Comparison of ENCODE assay signal across 8 mouse cellular contexts in genomic region chr19:3905261-3905969, GRCm38 (mm10). TPM values are rescaled to one million over a fixed set of nuclear protein-coding genes. Genes with fewer than 3 reads are reported as not detected.
DNase-seq lines count a peak whose midpoint lies in the region; ATAC-seq and TF ChIP-seq lines count a peak whose summit lies in the region.

No protein-coding gene starts in this region.

- no peak for ATAC-seq in forebrain, postnatal 0 days
- ATAC-seq in intestine, embryonic 14.5 days (replicated peaks; ENCODE audit: low FRiP score, low TSS enrichment, low read depth) = no peak
- ATAC-seq in liver, postnatal 0 days = peak; percentile 8
- ATAC-seq in neutrophil, adult 5-6 weeks (ENCODE audit: extremely low read depth, insufficient number of reproducible peaks, low FRiP score, poor library complexity, severe bottlenecking) = peak; percentile 27; the same call in 1 of the 2 replicates
- no peak for ATAC-seq in frontal cortex, adult (ENCODE audit: low TSS enrichment)

- no peaks in the 10 kb centered on the region for H3K27me3 ChIP-seq in forebrain, postnatal 0 days (ENCODE audit: insufficient read depth, low read length)
- H3K27me3 ChIP-seq in intestine, embryonic 14.5 days (replicated peaks; ENCODE audit: control insufficient read depth, insufficient read depth, low read length) = no peaks in the 10 kb centered on the region
- H3K27me3 ChIP-seq in liver, postnatal 0 days (ENCODE audit: insufficient read depth, low read length) = no peaks in the 10 kb centered on the region

- H3K4me2 ChIP-seq in forebrain, postnatal 0 days (ENCODE audit: low read depth) = peak overlapping the region; percentile 8; the same call in 1 of the 2 replicates
- peak overlapping the region; percentile 84 for H3K4me2 ChIP-seq in intestine, embryonic 14.5 days (ENCODE audit: low read length)
- peak overlapping the region; percentile 90 for H3K4me2 ChIP-seq in liver, postnatal 0 days (ENCODE audit: low read depth, low read length)

- DNase-seq in testis, postnatal 10 days (ENCODE audit: low spot score) = peak; percentile 46
- no peak for DNase-seq in testis, postnatal 14 days (ENCODE audit: low spot score)
- no peak for DNase-seq in forebrain, postnatal 0 days
- DNase-seq in intestine, embryonic 14.5 days (ENCODE audit: low spot score) = peak; percentile 65
- DNase-seq in liver, postnatal 0 days = peak; percentile 63
- DNase-seq in thymus, postnatal 36 days = no peak

- H3K36me3 ChIP-seq in forebrain, postnatal 0 days (ENCODE audit: insufficient read depth) = peaks cover 28% of the 10 kb centered on the region
- peaks cover 53% of the 10 kb centered on the region for H3K36me3 ChIP-seq in intestine, embryonic 14.5 days (ENCODE audit: control insufficient read depth, insufficient read depth, low read length)
- peaks cover 49% of the 10 kb centered on the region for H3K36me3 ChIP-seq in liver, postnatal 0 days (replicated peaks; ENCODE audit: insufficient read depth, low read length)

- TF ChIP-seq EP300 in liver, postnatal 0 days (IDR thresholded peaks at IDR 0.05; ENCODE audit: low read depth) = 0 out of 2 replicates have a peak, but pooled peaks have one; percentile 3

- no peak overlapping the region for H3K9ac ChIP-seq in forebrain, postnatal 0 days
- H3K9ac ChIP-seq in intestine, embryonic 14.5 days (ENCODE audit: low read length) = peak overlapping the region; percentile 65
- peak overlapping the region; percentile 84 for H3K9ac ChIP-seq in liver, postnatal 0 days (replicated peaks)

- 67% methylated on average over 6 of the region's 6 CpGs for WGBS in forebrain, postnatal 0 days
- WGBS in intestine, embryonic 14.5 days = 23% methylated on average over 6 of the region's 6 CpGs
- 7% methylated on average over 6 of the region's 6 CpGs for WGBS in liver, postnatal 0 days (ENCODE audit: insufficient replicate concordance)

- TF ChIP-seq CTCF in forebrain, postnatal 0 days (IDR thresholded peaks at IDR 0.05; ENCODE audit: low read depth) = no peak
- no peak for TF ChIP-seq CTCF in liver, postnatal 0 days (IDR thresholded peaks at IDR 0.05; ENCODE audit: low read depth)

- 0 out of 2 replicates have a peak, but pooled peaks cover 3% of the 10 kb centered on the region for H3K4me1 ChIP-seq in forebrain, postnatal 0 days (ENCODE audit: insufficient read depth)
- peaks cover 23% of the 10 kb centered on the region for H3K4me1 ChIP-seq in intestine, embryonic 14.5 days (replicated peaks; ENCODE audit: control insufficient read depth, insufficient read depth, low read length)
- peaks cover 32% of the 10 kb centered on the region for H3K4me1 ChIP-seq in liver, postnatal 0 days (ENCODE audit: insufficient read depth)

- H3K4me3 ChIP-seq in forebrain, postnatal 0 days (ENCODE audit: low read depth, low read length) = no peak overlapping the region
- H3K4me3 ChIP-seq in intestine, embryonic 14.5 days (ENCODE audit: low read depth, low read length) = peak overlapping the region; percentile 79
- peak overlapping the region; percentile 72 for H3K4me3 ChIP-seq in liver, postnatal 0 days (ENCODE audit: low read depth, low read length)

- no peaks in the 10 kb centered on the region for H3K9me3 ChIP-seq in forebrain, postnatal 0 days (ENCODE audit: low read length)
- H3K9me3 ChIP-seq in intestine, embryonic 14.5 days (ENCODE audit: control insufficient read depth, low read length) = no peaks in the 10 kb centered on the region
- no peaks in the 10 kb centered on the region for H3K9me3 ChIP-seq in liver, postnatal 0 days (ENCODE audit: low read length)

- H3K27ac ChIP-seq in forebrain, postnatal 0 days (ENCODE audit: low read depth, low read length) = no peak overlapping the region
- H3K27ac ChIP-seq in intestine, embryonic 14.5 days (ENCODE audit: low read depth) = peak overlapping the region; percentile 22; the same call in 1 of the 2 replicates
- peak overlapping the region; percentile 91 for H3K27ac ChIP-seq in liver, postnatal 0 days (ENCODE audit: low read depth)

RNA-seq across cellular contexts. Expression of gene Tcirg1, which starts 1.5 kb away (rescaled TPM):
- 21.4 and 23.5 TPM in 2 replicates for total RNA-seq in forebrain, postnatal 0 days (2014; rRNA removed)
- polyA plus RNA-seq in forebrain, postnatal 0 days (2015; fragmentation: Nextera tagmentation; extraction: Ambion mirVana) = 9.3 and 9.9 TPM in 2 replicates
- 34.8 and 40.5 TPM in 2 replicates for polyA plus RNA-seq in intestine, embryonic 14.5 days (2014; fragmentation: Nextera tagmentation; extraction: Ambion mirVana)
- polyA plus RNA-seq in liver, postnatal 0 days (2015; fragmentation: Nextera tagmentation; extraction: Ambion mirVana) = 28.1 and 29.7 TPM in 2 replicates
- total RNA-seq in neutrophil, adult 5-6 weeks (2017) = 158 and 167 TPM in 2 replicates

RNA-seq across cellular contexts. Expression of gene Ndufs8, which starts 7.2 kb away (rescaled TPM):
- total RNA-seq in forebrain, postnatal 0 days (2014; rRNA removed) = 137 and 148 TPM in 2 replicates
- 261 and 281 TPM in 2 replicates for polyA plus RNA-seq in forebrain, postnatal 0 days (2015; fragmentation: Nextera tagmentation; extraction: Ambion mirVana)
- polyA plus RNA-seq in intestine, embryonic 14.5 days (2014; fragmentation: Nextera tagmentation; extraction: Ambion mirVana) = 374 and 390 TPM in 2 replicates
- 165 and 167 TPM in 2 replicates for polyA plus RNA-seq in liver, postnatal 0 days (2015; fragmentation: Nextera tagmentation; extraction: Ambion mirVana)
- 34.7 and 40.1 TPM in 2 replicates for total RNA-seq in neutrophil, adult 5-6 weeks (2017)

RNA-seq across cellular contexts. Expression of gene Aldh3b1, which starts 24.2 kb away (rescaled TPM):
- total RNA-seq in forebrain, postnatal 0 days (2014; rRNA removed) = 1.7 and 4.2 TPM in 2 replicates
- polyA plus RNA-seq in forebrain, postnatal 0 days (2015; fragmentation: Nextera tagmentation; extraction: Ambion mirVana) = 3.6 and 4.1 TPM in 2 replicates
- polyA plus RNA-seq in intestine, embryonic 14.5 days (2014; fragmentation: Nextera tagmentation; extraction: Ambion mirVana) = 1.9 and 2.3 TPM in 2 replicates
- polyA plus RNA-seq in liver, postnatal 0 days (2015; fragmentation: Nextera tagmentation; extraction: Ambion mirVana) = 9.5 TPM in 2 replicates
- total RNA-seq in neutrophil, adult 5-6 weeks (2017) = 78.5 and 85.2 TPM in 2 replicates

RNA-seq across cellular contexts. Expression of gene Unc93b1, which starts 29.6 kb away (rescaled TPM):
- 8.6 and 10.8 TPM in 2 replicates for total RNA-seq in forebrain, postnatal 0 days (2014; rRNA removed)
- 10.6 and 13.2 TPM in 2 replicates for polyA plus RNA-seq in forebrain, postnatal 0 days (2015; fragmentation: Nextera tagmentation; extraction: Ambion mirVana)
- 14.4 and 16.0 TPM in 2 replicates for polyA plus RNA-seq in intestine, embryonic 14.5 days (2014; fragmentation: Nextera tagmentation; extraction: Ambion mirVana)
- 42.6 and 48.1 TPM in 2 replicates for polyA plus RNA-seq in liver, postnatal 0 days (2015; fragmentation: Nextera tagmentation; extraction: Ambion mirVana)
- total RNA-seq in neutrophil, adult 5-6 weeks (2017) = 628 and 632 TPM in 2 replicates

RNA-seq across cellular contexts. Expression of gene Aldh3b3, which starts 53.0 kb away (rescaled TPM):
- total RNA-seq in forebrain, postnatal 0 days (2014; rRNA removed) = not detected in 2 replicates
- polyA plus RNA-seq in forebrain, postnatal 0 days (2015; fragmentation: Nextera tagmentation; extraction: Ambion mirVana) = not detected in 2 replicates
- polyA plus RNA-seq in intestine, embryonic 14.5 days (2014; fragmentation: Nextera tagmentation; extraction: Ambion mirVana) = not detected in 2 replicates
- 0.04 and 0.13 TPM in 2 replicates for polyA plus RNA-seq in liver, postnatal 0 days (2015; fragmentation: Nextera tagmentation; extraction: Ambion mirVana)
- total RNA-seq in neutrophil, adult 5-6 weeks (2017) = not detected in 2 replicates

Comparison
In these comparisons a context has a peak if more than half of its experiments do, and no peak if none do; other contexts are left out.
1. DNase-seq: peak in testis, postnatal 10 days (single experiment), intestine, embryonic 14.5 days (single experiment) and liver, postnatal 0 days (single experiment); none in testis, postnatal 14 days (single experiment), forebrain, postnatal 0 days (single experiment) and thymus, postnatal 36 days (0 of 2).
2. ATAC-seq: peak in liver, postnatal 0 days (single experiment) and neutrophil, adult 5-6 weeks (single experiment); none in forebrain, postnatal 0 days (single experiment), intestine, embryonic 14.5 days (single experiment) and frontal cortex, adult (single experiment).
3. H3K4me2 ChIP-seq: peak in every context shown above with its lines; median percentile 90 in liver, postnatal 0 days; 84 in intestine, embryonic 14.5 days; 8 in forebrain, postnatal 0 days.